Mouse (Mus musculus): ENCODE measurements around the gene Nuak2. TPM values are rescaled to one million over a fixed set of nuclear protein-coding genes. Genes with fewer than 3 reads are reported as not detected.

Gene Nuak2
- total RNA-seq, 2 experiments from 2014 or later = 3.6 to 5.4 TPM

- DNase-seq = no peak
- intact Hi-C loops (cut with DNase I) = no loop called here
These were observed 6.1 kb downstream of the Nuak2 start for GRCm38 (mm10) chr1:132321821-132322580.

DNA sequence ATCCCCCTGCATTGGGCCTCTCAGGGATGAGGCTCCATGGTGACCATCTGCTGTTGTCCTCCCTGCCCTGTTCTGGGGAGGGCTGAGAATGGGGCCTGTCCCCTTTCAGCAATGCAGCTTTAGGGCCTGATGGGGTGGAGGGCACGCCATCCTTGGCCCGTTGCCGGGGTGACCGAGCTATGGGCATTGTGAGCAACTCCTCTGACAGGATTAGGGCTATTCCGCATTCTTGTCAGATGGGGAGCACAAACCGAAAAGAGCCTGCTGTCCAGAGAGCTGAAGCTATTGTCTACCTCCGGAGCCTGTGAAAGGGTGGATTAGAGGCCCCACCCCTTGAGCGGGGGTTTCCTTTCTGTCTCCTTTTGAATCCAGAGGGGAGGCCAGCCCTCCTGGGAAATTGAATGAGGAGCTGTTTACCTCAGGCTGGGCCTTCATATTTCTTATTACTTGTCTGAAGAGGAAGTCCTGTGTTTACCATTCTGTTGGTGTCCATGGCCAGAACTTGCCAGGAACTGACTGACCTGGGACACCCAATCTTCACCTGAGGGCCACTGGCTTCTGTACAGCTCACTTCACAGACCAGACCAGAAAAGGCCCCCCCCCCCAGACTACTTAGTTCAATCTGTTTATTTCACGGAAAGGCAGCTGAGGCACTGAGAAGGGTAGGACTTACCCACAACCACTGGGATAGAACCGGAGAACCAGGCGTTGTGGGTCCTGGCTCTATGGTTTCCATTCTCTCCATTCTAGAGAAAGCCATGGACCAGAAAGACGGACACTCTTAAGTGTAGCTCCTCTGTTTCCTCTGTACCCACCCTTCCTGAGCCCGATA lies 7.0 kb downstream of the Nuak2 start:
- intact Hi-C loops (cut with DNase I) = no loop called here
- DNase-seq = no peak

GRCm38 (mm10) chr1:132326777-132327176 lies 10.9 kb downstream of the Nuak2 start:
- no peak for DNase-seq
- intact Hi-C loops (cut with DNase I) = no loop called here

- intact Hi-C loops (cut with DNase I) = no loop called here
- DNase-seq = no peak
These were observed 11.6 kb downstream of the Nuak2 start for GRCm38 (mm10) chr1:132327477-132327876.

GRCm38 (mm10) chr1:132328565-132328964 lies 12.6 kb downstream of the Nuak2 start:
- DNase-seq = no peak
- intact Hi-C loops (cut with DNase I) = no loop called here

GRCm38 (mm10) chr1:132329656-132330055 lies 13.7 kb downstream of the Nuak2 start:
- intact Hi-C loops (cut with DNase I) = no loop called here
- no peak for DNase-seq

GRCm38 (mm10) chr1:132330397-132330796 lies 14.5 kb downstream of the Nuak2 start:
- intact Hi-C loops (cut with DNase I) = no loop called here
- no peak for DNase-seq

DNA sequence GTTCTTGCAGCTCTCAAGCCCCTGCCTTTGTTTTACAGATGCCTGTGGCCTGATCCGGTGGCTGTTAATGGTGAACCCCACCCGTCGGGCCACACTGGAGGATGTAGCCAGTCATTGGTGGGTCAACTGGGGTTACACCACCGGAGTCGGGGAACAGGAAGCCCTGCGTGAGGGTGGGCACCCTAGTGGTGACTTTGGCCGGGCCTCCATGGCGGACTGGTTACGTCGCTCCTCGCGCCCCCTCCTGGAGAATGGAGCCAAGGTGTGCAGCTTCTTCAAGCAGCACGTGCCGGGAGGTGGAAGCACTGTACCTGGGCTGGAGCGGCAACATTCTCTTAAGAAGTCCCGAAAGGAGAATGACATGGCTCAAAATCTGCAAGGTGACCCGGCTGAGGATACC lies 15.4 kb downstream of the Nuak2 start:
- DNase-seq = no peak
- intact Hi-C loops (cut with DNase I) = no loop called here

- intact Hi-C loops (cut with DNase I) = no loop called here
- no peak for DNase-seq
These were observed 17.3 kb downstream of the Nuak2 start for GRCm38 (mm10) chr1:132333201-132333600.

GRCm38 (mm10) chr1:132333675-132334141 lies 17.8 kb downstream of the Nuak2 start:
- peak; percentile 70 to 77 for DNase-seq
- intact Hi-C loops (cut with DNase I) = no loop called here

DNA sequence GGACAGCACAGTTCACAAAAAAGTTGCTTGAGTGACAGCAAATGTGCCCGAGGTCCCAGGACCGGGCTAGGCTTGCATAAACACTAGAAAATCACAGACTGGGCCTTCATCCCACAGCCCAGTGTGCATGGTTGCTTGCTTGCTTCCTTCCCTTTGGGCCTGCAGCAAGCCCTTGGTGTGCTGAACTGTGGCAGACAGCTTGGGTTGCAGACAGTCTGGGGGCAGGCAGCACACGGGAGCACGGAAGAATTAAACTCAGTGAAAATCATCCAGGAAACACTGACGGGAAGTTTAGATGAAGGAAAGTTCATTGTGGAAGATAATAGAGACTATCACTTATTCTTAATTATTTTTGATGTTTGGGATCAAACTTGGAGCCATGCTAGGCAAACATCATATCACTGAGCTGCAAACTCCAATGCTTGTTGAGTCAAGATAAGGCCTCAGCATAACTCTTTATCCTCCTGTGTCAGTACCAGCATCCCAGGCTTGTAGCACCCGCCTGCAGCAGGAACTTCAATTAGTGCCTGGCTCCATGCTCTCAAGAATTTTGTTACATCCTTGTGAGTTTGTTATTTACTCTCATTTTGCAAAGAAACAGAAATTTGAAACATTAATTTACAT lies 18.4 kb downstream of the Nuak2 start:
- intact Hi-C loops (cut with DNase I) = no loop called here
- no peak for DNase-seq

DNA sequence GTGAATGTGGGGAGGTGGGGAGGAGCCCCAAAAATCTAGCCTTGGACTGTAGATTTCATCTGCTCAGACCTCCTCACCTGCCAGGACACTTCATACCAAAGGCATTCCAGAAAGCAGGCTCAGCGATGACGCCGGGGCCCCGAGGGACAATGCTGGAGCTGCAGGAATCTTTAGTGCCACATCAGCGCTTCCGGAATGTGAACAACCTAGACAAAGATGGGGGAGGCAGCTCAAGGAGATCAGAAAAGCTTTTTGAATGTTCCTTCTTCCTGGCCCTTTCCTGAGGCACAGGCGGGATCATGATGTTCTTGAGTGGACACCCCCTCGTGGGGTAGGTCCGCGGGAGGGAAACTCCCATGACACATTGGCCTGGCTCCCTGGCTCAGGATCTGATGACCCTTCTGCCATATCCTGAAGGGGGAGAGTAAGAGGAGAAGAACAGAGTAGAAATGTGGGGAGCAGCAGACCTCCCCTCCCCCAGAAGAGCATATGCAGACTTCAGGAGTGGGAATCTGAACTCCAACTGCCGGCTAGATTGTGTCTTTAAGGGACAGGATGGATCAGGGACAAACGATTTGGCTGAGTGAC lies 19.5 kb downstream of the Nuak2 start:
- intact Hi-C loops (cut with DNase I) = no loop called here
- peak; percentile 55 to 64 for DNase-seq

GRCm38 (mm10) chr1:132336921-132337320 lies 21.0 kb downstream of the Nuak2 start:
- intact Hi-C loops (cut with DNase I) = no loop called here

DNA sequence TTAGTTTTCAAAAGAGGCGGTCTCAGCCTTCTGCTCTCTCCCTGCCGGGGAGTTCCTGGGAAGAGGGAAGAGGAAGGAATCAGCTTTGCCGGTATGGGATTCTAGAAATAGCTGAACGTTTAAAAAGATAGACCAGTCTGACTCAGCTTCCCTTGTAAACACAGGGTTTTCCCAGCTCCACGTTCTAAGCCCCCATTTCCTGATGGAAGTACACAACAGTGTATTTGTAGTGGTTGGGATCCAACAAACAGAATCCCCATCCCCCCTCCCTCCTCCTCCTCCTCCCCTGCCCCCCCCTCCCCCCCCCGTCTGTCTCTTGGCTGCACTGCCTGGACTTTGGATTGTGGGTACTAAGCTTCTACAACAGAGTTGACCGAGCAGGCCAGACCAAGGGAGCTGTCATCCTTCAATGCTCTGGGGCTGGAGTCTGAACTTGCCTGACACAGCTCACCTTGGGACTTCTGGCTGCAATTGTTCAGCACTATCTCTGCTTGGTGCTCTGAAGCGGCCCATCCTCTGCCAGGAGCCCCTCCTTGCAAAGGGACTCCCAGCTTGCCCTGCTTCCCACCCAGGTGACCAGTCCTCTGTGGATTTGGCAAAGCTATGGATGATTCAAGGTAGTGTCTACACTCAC lies 22.2 kb downstream of the Nuak2 start:
- intact Hi-C loops (cut with DNase I) = no loop called here
- DNase-seq = no peak

More at GRCm38 (mm10) chr1:132336921-132337320, 21.0 kb downstream of the Nuak2 start:
- no peak for DNase-seq

DNA sequence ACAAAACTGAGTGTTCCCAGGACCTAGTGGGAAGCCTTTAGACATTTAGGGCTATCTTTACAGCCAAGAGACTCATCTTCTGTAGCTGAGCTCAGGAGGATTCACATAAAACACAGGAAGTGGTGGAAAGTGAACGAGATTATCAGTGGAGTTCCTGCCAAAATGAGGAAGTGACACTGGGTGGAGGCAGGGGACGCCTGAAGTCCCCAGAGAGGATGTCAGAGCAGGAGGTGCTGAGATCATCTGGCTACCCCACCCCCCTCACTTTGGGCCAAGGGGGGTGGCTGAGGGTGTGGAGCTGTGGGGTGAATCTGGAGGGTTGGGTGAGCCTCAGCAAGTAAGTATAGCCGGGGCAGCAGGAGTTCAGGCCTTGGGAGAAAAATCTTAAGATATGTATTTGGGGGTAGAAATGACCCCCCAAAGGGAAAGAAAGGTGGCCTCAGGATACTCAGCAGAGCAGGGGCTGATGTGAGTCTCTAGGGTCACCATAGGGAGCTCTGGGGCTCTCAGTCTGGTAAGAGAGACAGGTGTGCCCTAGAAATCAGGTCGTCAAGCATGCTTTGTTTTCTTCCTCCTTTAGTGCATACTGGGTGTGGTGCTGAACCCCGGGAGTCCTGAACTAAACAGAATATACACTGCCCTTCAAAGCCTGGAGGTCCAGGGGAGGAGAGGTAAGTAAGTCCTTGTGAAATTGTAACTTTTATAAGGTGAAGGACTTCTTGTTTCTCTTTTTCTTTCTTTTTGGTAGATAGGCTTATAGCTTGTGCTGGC lies 26.0 kb downstream of the Nuak2 start:
- peak; percentile 74 to 77 for DNase-seq
- intact Hi-C loops (cut with DNase I) = no loop called here

DNA sequence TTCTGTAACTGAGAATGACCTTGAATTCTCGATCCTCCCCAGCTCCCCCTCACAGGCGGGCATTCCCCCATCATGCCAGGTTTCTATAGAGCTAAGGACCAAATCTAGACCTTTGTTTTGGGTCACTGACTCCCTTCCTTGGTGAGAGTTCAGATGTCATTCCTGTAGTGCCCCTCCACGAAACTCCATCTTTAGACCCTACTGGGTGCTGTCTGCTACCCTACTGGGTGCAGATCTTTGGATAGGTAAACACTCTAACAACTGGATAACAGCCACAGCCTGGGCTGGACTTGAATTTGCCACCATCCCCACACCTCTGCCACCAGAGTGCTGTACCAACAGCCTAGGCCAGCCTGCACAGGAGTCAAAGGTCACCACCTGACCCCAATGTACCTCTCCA lies 26.6 kb downstream of the Nuak2 start:
- intact Hi-C loops (cut with DNase I) = no loop called here

DNA sequence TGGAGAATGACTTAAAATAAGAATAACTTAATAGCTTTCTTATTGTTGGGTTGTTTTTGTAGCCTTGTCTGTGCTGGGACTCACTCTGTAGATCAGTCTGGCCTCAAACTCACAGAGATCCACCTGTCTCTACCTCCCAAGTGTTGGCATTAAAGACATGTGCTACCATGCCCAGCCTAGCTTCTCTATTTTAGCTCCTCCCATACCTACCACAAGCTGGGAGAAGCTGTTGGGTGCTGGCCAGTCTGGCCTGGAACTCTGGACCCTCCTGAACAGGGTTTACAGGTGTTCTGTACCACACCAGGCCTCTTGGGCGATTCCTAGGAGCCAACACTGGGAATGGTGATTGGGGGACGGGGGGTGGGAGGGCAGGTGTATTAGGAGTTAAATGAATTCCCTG lies 27.3 kb downstream of the Nuak2 start:
- intact Hi-C loops (cut with DNase I) = no loop called here
- DNase-seq = no peak

More for the DNA sequence above, 26.6 kb downstream of the Nuak2 start:
- DNase-seq = no peak

DNA sequence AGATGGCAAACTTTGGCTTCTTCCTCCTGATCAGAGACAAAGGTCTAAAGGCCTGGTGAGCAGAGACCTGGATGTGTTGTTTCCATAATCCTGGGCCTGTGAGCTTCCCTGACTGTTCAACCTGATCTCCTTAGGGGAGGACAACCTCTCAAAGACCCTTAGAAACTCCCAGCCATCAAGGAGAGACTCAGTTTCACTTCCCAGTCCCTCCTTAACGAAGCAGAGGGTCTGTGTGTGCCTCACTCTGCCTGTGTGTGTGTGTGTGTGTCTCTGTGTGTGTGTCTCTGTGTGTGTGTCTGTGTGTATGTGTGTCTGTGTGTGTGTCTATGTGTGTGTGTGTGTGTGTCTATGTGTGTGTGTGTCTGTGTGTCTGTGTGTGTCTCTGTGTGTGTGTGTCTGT lies 27.7 kb downstream of the Nuak2 start:
- DNase-seq = no peak
- intact Hi-C loops (cut with DNase I) = no loop called here

DNA sequence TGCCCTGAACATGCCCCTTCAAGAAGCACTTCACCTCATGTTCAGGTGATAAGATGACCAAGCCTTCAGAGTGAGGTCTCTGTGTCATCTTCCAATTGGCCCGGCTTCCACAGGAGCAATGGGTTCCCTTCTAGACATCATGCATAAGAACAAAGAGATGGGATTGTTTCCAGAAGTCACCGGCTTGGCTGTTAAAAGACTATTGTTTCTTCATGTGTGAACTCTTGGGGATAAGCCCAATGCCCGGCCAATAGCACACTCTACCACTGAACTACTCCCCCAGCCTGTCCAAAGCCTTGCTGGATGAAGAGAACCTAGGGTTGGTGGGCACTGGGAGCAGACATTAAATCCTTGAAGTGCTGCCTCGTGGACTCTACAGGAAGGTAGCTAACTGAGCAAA lies 29.6 kb downstream of the Nuak2 start:
- intact Hi-C loops (cut with DNase I) = no loop called here
- no peak for DNase-seq

Data from heart, postnatal 14 days (tissue).